Mouse (Mus musculus) adrenal gland, adult (tissue): ENCODE measurements at regions not wholly inside any gene's neighbourhood (a gene's known extent, or its start where the extent isn't known, plus 50 kb on each side); places are given as distances from the start of the nearest gene placed in this dataset.

Experiments used
- DNase-seq, 2 experiments: peaks; one replicate each; pipeline ENCODE4 v3.0.0; 2022 to 2023; ENCODE audit warnings: low spot score in 1 of 2; ENCODE audit not compliant: inconsistent age in 2 of 2

DNA sequence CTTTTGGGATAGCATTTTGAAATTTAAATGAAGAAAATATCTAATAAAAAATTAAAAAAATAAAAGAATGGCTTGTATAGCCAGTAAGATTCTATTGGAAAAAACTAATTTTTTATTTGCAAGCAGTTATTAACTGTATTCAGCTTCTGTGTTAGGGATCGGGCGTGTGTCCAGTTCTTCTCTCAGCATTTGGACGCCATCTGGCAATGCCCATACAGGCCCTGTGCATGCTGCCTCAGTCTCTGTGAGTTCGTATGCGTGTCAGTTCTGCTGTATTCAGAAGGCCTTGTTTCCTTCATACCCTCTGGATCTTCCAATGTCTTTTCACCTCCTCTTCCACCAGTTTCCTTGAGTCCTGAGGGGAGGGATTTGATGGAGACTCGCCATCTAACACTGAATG is 123.8 kb upstream of the Nabp1 start:
- no peak for DNase-seq

DNA sequence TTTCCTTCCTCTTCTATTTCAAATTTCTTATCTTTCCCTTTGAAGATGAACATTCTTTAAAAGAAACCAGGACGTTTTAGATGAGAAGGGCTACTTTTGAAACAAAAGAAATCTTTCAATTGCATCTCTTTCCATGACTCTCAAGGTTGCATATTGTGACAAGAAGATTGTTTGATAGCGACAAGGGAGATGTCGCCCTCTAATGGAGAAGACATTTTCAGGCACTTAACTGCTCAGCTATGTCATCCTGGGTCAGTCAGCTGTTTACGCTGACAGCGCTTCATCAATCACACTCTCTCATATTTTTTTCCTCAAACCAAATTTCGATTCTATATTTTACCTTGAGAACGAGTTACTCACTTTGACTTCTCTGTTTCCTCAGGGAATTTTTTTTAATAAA is 122.2 kb upstream of the Nabp1 start:
- DNase-seq = peak in 1 of 2 experiments; percentile 65

- DNase-seq = peak; percentile 78 to 95
These were observed 119.0 kb upstream of the Nabp1 start for GRCm38 (mm10) chr1:51596935-51597820.

GRCm38 (mm10) chr1:51594666-51595065 is 116.4 kb upstream of the Nabp1 start:
- no peak for DNase-seq

DNA sequence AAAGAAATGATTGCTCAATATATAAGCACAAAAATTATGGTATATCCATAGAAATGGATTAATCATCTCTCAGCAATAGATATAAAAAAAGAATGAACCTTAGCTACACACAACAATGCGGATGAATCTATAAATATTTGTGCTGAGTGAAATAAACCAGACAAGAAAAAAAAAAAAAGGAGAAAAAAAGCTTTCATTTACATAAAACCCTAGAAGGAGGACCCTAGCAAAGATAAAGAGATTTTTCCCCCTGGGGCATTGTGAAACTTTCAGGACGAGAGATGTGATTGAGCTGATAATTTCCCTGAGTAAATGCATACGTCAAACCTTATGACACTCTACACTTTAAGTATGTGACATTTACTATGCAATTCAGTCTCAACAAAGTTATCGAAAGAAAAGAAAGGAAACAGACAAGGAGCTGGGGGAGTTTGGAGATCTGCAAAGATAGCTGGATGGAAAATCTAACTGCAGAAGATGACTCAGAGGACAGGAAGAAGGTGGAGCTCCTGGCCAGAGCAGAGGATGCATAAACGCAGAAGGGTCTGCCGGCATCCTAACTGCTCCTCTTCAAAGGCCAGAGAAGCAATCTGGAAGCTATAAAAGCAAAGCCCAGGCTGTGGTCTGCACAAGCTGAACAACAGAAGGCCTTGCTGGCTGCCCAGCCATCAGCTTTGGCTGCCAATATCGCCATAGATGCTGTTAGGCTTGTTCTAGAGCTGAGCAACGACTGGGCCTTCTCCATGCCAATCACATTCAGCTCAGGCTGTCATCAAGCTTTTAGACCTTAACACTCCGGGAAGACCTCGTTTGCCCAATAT is 115.6 kb upstream of the Nabp1 start:
- DNase-seq = no peak

DNA sequence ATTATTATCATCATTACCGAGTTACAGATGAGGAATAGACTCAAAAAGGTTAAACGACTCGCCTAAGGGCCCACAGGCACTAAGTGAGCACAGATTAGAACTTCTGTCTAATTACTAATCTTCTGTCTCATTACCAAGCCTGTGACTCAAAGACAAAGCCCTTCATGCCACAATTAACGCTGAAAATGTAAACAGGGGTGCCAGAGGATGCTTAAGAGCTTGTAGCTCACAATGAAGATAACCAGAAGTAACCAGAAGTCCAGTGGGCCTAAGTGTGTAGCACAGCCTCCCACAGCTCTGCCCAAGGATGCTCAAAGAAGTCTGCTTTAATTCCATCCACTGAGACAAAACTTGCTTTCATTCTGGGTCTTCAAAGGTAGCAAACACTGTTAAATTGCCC is 113.7 kb upstream of the Nabp1 start:
- no peak for DNase-seq

GRCm38 (mm10) chr1:51590606-51591400 is 112.6 kb upstream of the Nabp1 start:
- DNase-seq = no peak

- no peak for DNase-seq
These were observed 106.8 kb upstream of the Nabp1 start for GRCm38 (mm10) chr1:51584925-51585424.

GRCm38 (mm10) chr1:51583871-51584270 is 105.6 kb upstream of the Nabp1 start:
- no peak for DNase-seq

DNA sequence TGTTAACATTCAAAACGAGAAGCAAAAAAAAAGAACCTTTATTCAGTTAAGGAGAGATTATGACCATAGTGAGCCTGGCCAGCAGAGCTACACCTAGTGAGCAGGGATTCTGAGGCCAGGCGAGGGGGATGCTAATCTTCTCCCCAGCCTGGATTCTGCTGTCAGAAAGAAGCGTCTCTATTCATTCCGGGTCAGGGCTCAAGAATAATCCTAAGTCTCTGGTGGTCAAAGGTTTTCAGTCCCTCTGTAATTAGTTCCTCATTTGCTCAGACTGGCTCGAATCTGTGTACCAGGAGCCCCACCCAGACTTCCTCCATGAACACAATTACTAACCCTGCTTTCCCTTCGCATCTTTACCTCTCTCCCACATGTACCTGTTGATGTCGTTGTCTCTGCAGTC is 101.8 kb upstream of the Nabp1 start:
- DNase-seq = no peak

DNA sequence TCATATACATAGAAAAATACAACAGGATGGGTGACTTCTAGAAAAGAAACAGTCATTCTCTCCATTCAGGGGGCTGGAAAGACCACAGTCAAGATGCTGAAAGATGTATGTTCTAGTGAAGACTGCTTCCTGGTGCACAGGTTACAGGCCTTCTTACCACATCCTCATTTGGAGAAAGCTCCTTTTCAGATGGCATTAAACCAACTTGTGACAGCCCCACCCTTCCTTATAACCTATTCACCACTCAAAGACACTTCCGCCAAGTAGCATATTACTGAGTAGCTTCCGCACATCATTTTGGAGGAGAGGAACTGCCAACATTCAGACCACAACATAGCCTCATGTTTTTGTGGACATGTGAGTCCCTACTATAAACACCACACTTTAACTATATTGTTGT is 99.5 kb upstream of the Nabp1 start:
- no peak for DNase-seq

GRCm38 (mm10) chr1:51572314-51573078 is 94.3 kb upstream of the Nabp1 start:
- no peak for DNase-seq

DNA sequence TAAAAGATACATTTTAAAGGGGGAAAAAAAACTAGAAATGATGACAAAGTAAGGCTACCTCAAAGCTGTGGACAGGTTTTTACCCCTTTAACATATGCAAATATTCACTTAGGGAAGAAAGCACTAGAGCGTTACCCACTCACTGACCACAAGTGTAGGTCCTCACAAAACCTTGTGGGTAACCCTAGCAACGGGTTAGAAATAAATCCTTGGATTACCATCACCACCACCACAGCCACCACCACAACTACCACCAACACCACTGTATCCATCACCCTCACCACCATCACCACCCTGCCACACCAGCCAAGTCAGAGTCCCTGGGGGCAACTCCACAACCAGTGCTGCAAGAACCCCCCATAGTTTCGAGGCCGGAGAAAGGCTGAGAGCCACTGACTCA is 91.4 kb upstream of the Nabp1 start:
- DNase-seq = no peak

GRCm38 (mm10) chr1:51566170-51566649 is 88.0 kb upstream of the Nabp1 start:
- DNase-seq = no peak

DNA sequence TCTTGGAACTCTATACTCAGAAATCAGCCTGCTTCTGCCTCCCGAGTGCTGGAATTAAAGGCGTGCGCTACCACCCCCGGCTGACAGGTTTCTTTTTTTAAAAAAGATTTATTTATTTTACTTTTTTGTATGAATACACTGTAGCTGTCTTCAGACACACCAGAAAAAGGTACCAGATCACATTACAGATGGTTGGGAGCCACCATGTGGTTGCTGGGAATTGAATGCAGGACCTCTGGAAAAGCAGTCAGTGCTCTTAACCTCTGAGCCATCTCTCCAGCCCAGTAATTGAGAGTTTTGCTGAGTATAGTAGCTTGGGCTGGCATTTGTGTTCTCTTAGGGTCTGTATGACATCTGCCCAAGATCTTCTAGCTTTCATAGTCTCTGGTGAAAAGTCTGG is 78.4 kb upstream of the Nabp1 start:
- peak in 1 of 2 experiments; percentile 52 for DNase-seq

GRCm38 (mm10) chr1:51553738-51554137 is 75.5 kb upstream of the Nabp1 start:
- no peak for DNase-seq

GRCm38 (mm10) chr1:51551624-51552023 is 73.4 kb upstream of the Nabp1 start:
- no peak for DNase-seq

- no peak for DNase-seq
These were observed 64.6 kb upstream of the Nabp1 start for GRCm38 (mm10) chr1:51542801-51543200.

- no peak for DNase-seq
These were observed 61.4 kb upstream of the Nabp1 start for GRCm38 (mm10) chr1:51539634-51540033.

GRCm38 (mm10) chr1:51538836-51539235 is 60.6 kb upstream of the Nabp1 start:
- no peak for DNase-seq
